Mouse (Mus musculus): ENCODE data around the gene AY358078. TPM values are rescaled to one million over a fixed set of nuclear protein-coding genes. Genes with fewer than 3 reads are reported as not detected.

AY358078 gene
- polyA plus RNA-seq, 1 experiment: not detected

GRCm38 (mm10) chr14:51870756-51871155 is 70.9 kb downstream of the AY358078 start:
- no peak for DNase-seq (ENCODE audit: extremely low spot score in 1 of 2, low spot score in 1 of 2)

- DNase-seq (ENCODE audit: extremely low spot score in 1 of 2, low spot score in 1 of 2): no peak
Observed at GRCm38 (mm10) chr14:51871741-51872140, 71.9 kb downstream of the AY358078 start.

Other genes with a start within 250 kb of the AY358078 start
- gene Gm5622, start 247.3 kb upstream of the AY358078 start, polyA plus RNA-seq (2012; rRNA removed): not detected in 2 replicates
- not detected in 2 replicates for gene Gm17175, start 226.0 kb upstream of the AY358078 start, polyA plus RNA-seq (2012; rRNA removed)
- not detected in 2 replicates for gene Gm17174, start 207.9 kb upstream of the AY358078 start, polyA plus RNA-seq (2012; rRNA removed)
- gene Gm17078, start 188.7 kb upstream of the AY358078 start, polyA plus RNA-seq (2012; rRNA removed): not detected in 2 replicates
- not detected in 2 replicates for gene Gm4181, start 164.4 kb upstream of the AY358078 start, polyA plus RNA-seq (2012; rRNA removed)
- not detected in 2 replicates for gene Gm17079, start 104.6 kb upstream of the AY358078 start, polyA plus RNA-seq (2012; rRNA removed)
- gene Gm5800, start 82.9 kb upstream of the AY358078 start, polyA plus RNA-seq (2012; rRNA removed): not detected in 2 replicates
- not detected in 2 replicates for gene Ang4, start 26.5 kb upstream of the AY358078 start, polyA plus RNA-seq (2012; rRNA removed)
- gene Ear6, start 53.7 kb downstream of the AY358078 start, polyA plus RNA-seq (2012; rRNA removed): not detected in 2 replicates
- gene Mettl17, start 84.8 kb downstream of the AY358078 start, polyA plus RNA-seq (2012; rRNA removed): 49.7 and 53.5 TPM in 2 replicates
- gene Slc39a2, start 92.8 kb downstream of the AY358078 start, polyA plus RNA-seq (2012; rRNA removed): 19.7 and 20.4 TPM in 2 replicates
- gene Ndrg2, start 114.1 kb downstream of the AY358078 start, polyA plus RNA-seq (2012; rRNA removed): 712 and 1,011 TPM in 2 replicates
- not detected in 2 replicates for gene Tppp2, start 118.4 kb downstream of the AY358078 start, polyA plus RNA-seq (2012; rRNA removed)
- 0.14 and 0.17 TPM in 2 replicates for gene Rnase13, start 122.7 kb downstream of the AY358078 start, polyA plus RNA-seq (2012; rRNA removed)
- 39.7 and 44.0 TPM in 2 replicates for gene Arhgef40, start 184.7 kb downstream of the AY358078 start, polyA plus RNA-seq (2012; rRNA removed)
- 0.60 and 0.90 TPM in 2 replicates for gene Tmem253, start 215.6 kb downstream of the AY358078 start, polyA plus RNA-seq (2012; rRNA removed)
- gene Zfp219, start 220.7 kb downstream of the AY358078 start, polyA plus RNA-seq (2012; rRNA removed): 73.4 and 77.7 TPM in 2 replicates
- gene Olfr221, start 242.4 kb downstream of the AY358078 start, polyA plus RNA-seq (2012; rRNA removed): 0.08 and 0.15 TPM in 2 replicates

Measured in frontal cortex, adult 2 months (tissue).